Mouse (Mus musculus) liver, embryonic 11.5 days (tissue): ENCODE results near the gene Gpm6a. TPM values are rescaled to one million over a fixed set of nuclear protein-coding genes. Genes with fewer than 3 reads are reported as not detected.

ENCODE experiments used
- ATAC-seq: fragments of 200-750 bp; cut with Nextera tagmentation; replicated peaks from 2 replicates; pipeline ENCODE4 v1.8.0; 2017; ENCODE audit warnings: moderate number of reproducible peaks, mild to moderate bottlenecking, moderate TSS enrichment, moderate library complexity; ENCODE audit not compliant: low FRiP score
- DNase-seq: peaks from one replicate; pipeline ENCODE4 v3.0.0-alpha.2; 2017; ENCODE audit warnings: low spot score
- H3K27ac ChIP-seq: fragments of 300-500 bp; sonication (generic); 2 replicates; pipeline ENCODE4 v1.5.1; 2014; ENCODE audit warnings: mild to moderate bottlenecking, low read depth, low read length, control low read depth
- H3K27me3 ChIP-seq: fragments of 300-500 bp; sonication (generic); replicated peaks from 2 replicates; pipeline ENCODE4 v1.6.1; 2014; ENCODE audit warnings: low read length, mixed read lengths; ENCODE audit not compliant: control insufficient read depth, insufficient read depth
- H3K36me3 ChIP-seq: fragments of 300-500 bp; sonication (generic); 2 replicates; pipeline ENCODE4 v1.6.1; 2014; ENCODE audit warnings: mild to moderate bottlenecking, low read length, moderate library complexity, mixed read lengths; ENCODE audit not compliant: control insufficient read depth, insufficient read depth
- H3K4me1 ChIP-seq: fragments of 300-500 bp; sonication (generic); replicated peaks from 2 replicates; pipeline ENCODE4 v1.6.1; 2014; ENCODE audit warnings: low read length, mixed read lengths; ENCODE audit not compliant: control insufficient read depth, insufficient read depth
- H3K4me2 ChIP-seq: fragments of 300-500 bp; sonication (generic); 2 replicates; pipeline ENCODE4 v1.6.1; 2014; ENCODE audit warnings: mild to moderate bottlenecking, control low read depth, moderate library complexity
- H3K4me3 ChIP-seq: fragments of 300-500 bp; sonication (generic); 2 replicates; pipeline ENCODE4 v1.5.1; 2014; ENCODE audit warnings: low read depth, low read length, control low read depth
- H3K9ac ChIP-seq: fragments of 300-500 bp; sonication (generic); 2 replicates; pipeline ENCODE4 v1.6.1; 2014; ENCODE audit warnings: low read depth, low read length, control low read depth
- H3K9me3 ChIP-seq: fragments of 300-500 bp; sonication (generic); 2 replicates; pipeline ENCODE4 v1.6.1; 2016; ENCODE audit warnings: low read length, inconsistent platforms, mixed read lengths; ENCODE audit not compliant: control insufficient read depth
- WGBS: fragments of 180-500 bp; shearing (Covaris S2); extraction: QIAGEN DNeasy Blood & Tissue Kit; methylation state at CpG from one replicate; pipeline ENCODE4 v1.1.7; 2014; 5-methylcytosine and 5-hydroxymethylcytosine counted together
- polyA plus RNA-seq: library from polyadenylated mRNA; unstranded; fragments of >200 nt; fragmentation: Nextera tagmentation; extraction: Ambion mirVana; gene quantifications from 2 replicates; pipeline ENCODE4 v1.2.1, GENCODE M21; 2014

The Gpm6a gene
- polyA plus RNA-seq, result 5.3 TPM in 2 replicates

GRCm38 (mm10) chr8:54954741-54955455, at the start of gene Gpm6a:
TSS of gene Gpm6a (plus strand) at chr8:54954843.
- ATAC-seq (no peak), DNase-seq (no peak)
- Histone ChIP-seq H3K27ac (no peak within 1 kb of the TSS), H3K4me1 (no peaks in the 10 kb centered on the region), H3K9me3 (no peaks in the 10 kb centered on the region), H3K27me3 (no peaks in the 10 kb centered on the region), H3K9ac (no peak within 1 kb of the TSS), H3K4me3 (no peak within 1 kb of the TSS), H3K36me3 (no peaks in the 10 kb centered on the region), H3K4me2 (no peak within 1 kb of the TSS)
- WGBS, result 39% methylated on average over 13 of the region's 13 CpGs

- WGBS, result 93% methylated on average over 2 of the region's 2 CpGs
- Histone ChIP-seq H3K9me3 (no peaks in the 10 kb centered on the region), H3K27me3 (no peaks in the 10 kb centered on the region), H3K9ac (no peak overlapping the region), H3K4me3 (no peak overlapping the region), H3K36me3 (no peaks in the 10 kb centered on the region), H3K4me2 (no peak overlapping the region), H3K27ac (no peak overlapping the region), H3K4me1 (no peaks in the 10 kb centered on the region)
- DNase-seq, result no peak
- ATAC-seq, result no peak
Measured at GRCm38 (mm10) chr8:54912891-54913290, 41.8 kb upstream of the Gpm6a start.

- WGBS, result 51% methylated on average over 6 of the region's 9 CpGs
- no peaks in the 10 kb centered on the region for H3K36me3 ChIP-seq
- no peak for ATAC-seq
Measured at GRCm38 (mm10) chr8:54917710-54918109, 36.9 kb upstream of the Gpm6a start.

GRCm38 (mm10) chr8:54922160-54922855, 32.3 kb upstream of the Gpm6a start:
- Histone ChIP-seq H3K4me1 (no peaks in the 10 kb centered on the region), H3K36me3 (no peaks in the 10 kb centered on the region), H3K9ac (no peak overlapping the region), H3K27me3 (no peaks in the 10 kb centered on the region), H3K9me3 (no peaks in the 10 kb centered on the region), H3K27ac (no peak overlapping the region), H3K4me3 (no peak overlapping the region), H3K4me2 (no peak overlapping the region)
- 51% methylated on average over 2 of the region's 2 CpGs for WGBS
- DNase-seq, result no peak
- no peak for ATAC-seq

More at GRCm38 (mm10) chr8:54917710-54918109, 36.9 kb upstream of the Gpm6a start:
- Histone ChIP-seq H3K4me3 (no peak overlapping the region), H3K27me3 (no peaks in the 10 kb centered on the region), H3K4me2 (no peak overlapping the region), H3K9ac (no peak overlapping the region), H3K4me1 (no peaks in the 10 kb centered on the region), H3K27ac (no peak overlapping the region), H3K9me3 (no peaks in the 10 kb centered on the region)
- no peak for DNase-seq

GRCm38 (mm10) chr8:54924936-54925335, 29.7 kb upstream of the Gpm6a start:
- no peak for DNase-seq
- Histone ChIP-seq H3K36me3 (no peaks in the 10 kb centered on the region), H3K4me1 (no peaks in the 10 kb centered on the region), H3K9ac (no peak overlapping the region), H3K4me2 (no peak overlapping the region), H3K27me3 (no peaks in the 10 kb centered on the region), H3K4me3 (no peak overlapping the region), H3K27ac (no peak overlapping the region), H3K9me3 (no peaks in the 10 kb centered on the region)
- WGBS, result 75% methylated on average over 3 of the region's 3 CpGs
- ATAC-seq, result no peak

GRCm38 (mm10) chr8:54932306-54932705, 22.3 kb upstream of the Gpm6a start:
- Histone ChIP-seq H3K36me3 (no peaks in the 10 kb centered on the region), H3K27me3 (no peaks in the 10 kb centered on the region), H3K4me3 (no peak overlapping the region), H3K9ac (no peak overlapping the region), H3K9me3 (no peaks in the 10 kb centered on the region), H3K4me2 (no peak overlapping the region), H3K4me1 (no peaks in the 10 kb centered on the region), H3K27ac (no peak overlapping the region)
- 71% methylated on average over 2 of the region's 2 CpGs for WGBS
- ATAC-seq (no peak), DNase-seq (no peak)

GRCm38 (mm10) chr8:54953351-54953750, 1.3 kb upstream of the Gpm6a start:
- Histone ChIP-seq H3K4me1 (no peaks in the 10 kb centered on the region), H3K4me2 (no peak overlapping the region), H3K9me3 (no peaks in the 10 kb centered on the region), H3K27ac (no peak overlapping the region), H3K9ac (no peak overlapping the region), H3K36me3 (no peaks in the 10 kb centered on the region), H3K27me3 (no peaks in the 10 kb centered on the region), H3K4me3 (no peak overlapping the region)
- 75% methylated on average over 2 of the region's 2 CpGs for WGBS
- no peak for ATAC-seq
- no peak for DNase-seq

- H3K9ac ChIP-seq, result no peak overlapping the region
- no peak for DNase-seq
- no peak overlapping the region for H3K4me2 ChIP-seq
- no peaks in the 10 kb centered on the region for H3K36me3 ChIP-seq
- no peaks in the 10 kb centered on the region for H3K9me3 ChIP-seq
- 59% methylated on average over 6 of the region's 6 CpGs for WGBS
- no peaks in the 10 kb centered on the region for H3K27me3 ChIP-seq
- ATAC-seq, result no peak
- no peak overlapping the region for H3K4me3 ChIP-seq
- H3K27ac ChIP-seq, result no peak overlapping the region
- H3K4me1 ChIP-seq, result no peaks in the 10 kb centered on the region
Measured at GRCm38 (mm10) chr8:54954030-54954429, 613 bp upstream of the Gpm6a start.

- no peak overlapping the region for H3K9ac ChIP-seq
- no peak overlapping the region for H3K4me2 ChIP-seq
- H3K4me1 ChIP-seq, result no peaks in the 10 kb centered on the region
- no peaks in the 10 kb centered on the region for H3K9me3 ChIP-seq
- H3K27ac ChIP-seq, result no peak overlapping the region
- no peaks in the 10 kb centered on the region for H3K36me3 ChIP-seq
- no peak overlapping the region for H3K4me3 ChIP-seq
- no peaks in the 10 kb centered on the region for H3K27me3 ChIP-seq
- WGBS, result 76% methylated on average over 3 of the region's 3 CpGs
- DNase-seq (no peak), ATAC-seq (no peak)
Measured at GRCm38 (mm10) chr8:54955456-54955800, 785 bp downstream of the Gpm6a start.
